Mouse (Mus musculus) limb, embryonic 12.5 days (tissue): ENCODE measurements around the gene Ubac2. TPM values are rescaled to one million over a fixed set of nuclear protein-coding genes. Genes with fewer than 3 reads are reported as not detected.
"Not testable (repeated sequence)": the region's sequence is repeated elsewhere in the genome, so short reads cannot be mapped to it uniquely, and the experiment has no call there.

ENCODE experiments used
- ATAC-seq: fragments of 200-750 bp; cut with Nextera tagmentation; 2 replicates; pipeline ENCODE4 v1.8.0; 2017; ENCODE audit warnings: low read depth, moderate TSS enrichment; ENCODE audit not compliant: insufficient number of reproducible peaks, insufficient read depth, low FRiP score, low TSS enrichment
- H3K27ac ChIP-seq: fragments of 300-500 bp; sonication (generic); 2 replicates; pipeline ENCODE4 v1.5.1; 2016; ENCODE audit warnings: mild to moderate bottlenecking, moderate library complexity
- H3K27me3 ChIP-seq: fragments of 300-500 bp; sonication (generic); 2 replicates; pipeline ENCODE4 v1.6.1; 2016; ENCODE audit warnings: mild to moderate bottlenecking, moderate library complexity
- H3K36me3 ChIP-seq: fragments of 300-500 bp; sonication (generic); 2 replicates; pipeline ENCODE4 v1.6.1; 2016; ENCODE audit warnings: mild to moderate bottlenecking, moderate library complexity
- H3K4me1 ChIP-seq: fragments of 300-500 bp; sonication (generic); replicated peaks from 2 replicates; pipeline ENCODE4 v1.6.1; 2016
- H3K4me2 ChIP-seq: fragments of 300-500 bp; sonication (generic); 2 replicates; pipeline ENCODE4 v1.6.1; 2016; ENCODE audit warnings: mild to moderate bottlenecking, moderate library complexity
- H3K4me3 ChIP-seq: fragments of 300-500 bp; sonication (generic); replicated peaks from 2 replicates; pipeline ENCODE4 v1.5.1; 2016; ENCODE audit warnings: mild to moderate bottlenecking
- H3K9ac ChIP-seq: fragments of 300-500 bp; sonication (generic); replicated peaks from 2 replicates; pipeline ENCODE4 v1.6.1; 2016; ENCODE audit warnings: mild to moderate bottlenecking, moderate library complexity
- H3K9me3 ChIP-seq: fragments of 300-500 bp; sonication (generic); 2 replicates; pipeline ENCODE4 v1.6.1; 2016; ENCODE audit warnings: mild to moderate bottlenecking, moderate library complexity
- WGBS: fragments of 180-500 bp; shearing (Covaris S2); methylation state at CpG from one replicate; pipeline ENCODE4 v1.1.7; 2016; 5-methylcytosine and 5-hydroxymethylcytosine counted together
- polyA plus RNA-seq: library from polyadenylated mRNA; unstranded; fragments of >200 nt; fragmentation: Nextera tagmentation; extraction: Ambion mirVana; gene quantifications from 2 replicates; pipeline ENCODE4 v1.2.1, GENCODE M21; 2016

The Ubac2 gene
- polyA plus RNA-seq, result 63.1 and 68.3 TPM in 2 replicates

GRCm38 (mm10) chr14:121878176-121878858, at the start of gene Ubac2:
Gene Ubac2 (plus strand): TSS chr14:121878620.
- H3K27me3 ChIP-seq, result no peaks in the 10 kb centered on the region
- ATAC-seq, result peak; percentile 98
- WGBS, result under 1% methylated on average over 61 of the region's 61 CpGs
- no peaks in the 10 kb centered on the region for H3K9me3 ChIP-seq
- peak within 1 kb of the TSS; percentile 96 for H3K27ac ChIP-seq
- peak within 1 kb of the TSS; percentile 92 for H3K9ac ChIP-seq
- peak within 1 kb of the TSS; percentile 91 for H3K4me3 ChIP-seq
- H3K4me1 ChIP-seq, result peaks cover 15% of the 10 kb centered on the region
- H3K4me2 ChIP-seq, result peak within 1 kb of the TSS; percentile 88
- no peaks in the 10 kb centered on the region for H3K36me3 ChIP-seq

DNA sequence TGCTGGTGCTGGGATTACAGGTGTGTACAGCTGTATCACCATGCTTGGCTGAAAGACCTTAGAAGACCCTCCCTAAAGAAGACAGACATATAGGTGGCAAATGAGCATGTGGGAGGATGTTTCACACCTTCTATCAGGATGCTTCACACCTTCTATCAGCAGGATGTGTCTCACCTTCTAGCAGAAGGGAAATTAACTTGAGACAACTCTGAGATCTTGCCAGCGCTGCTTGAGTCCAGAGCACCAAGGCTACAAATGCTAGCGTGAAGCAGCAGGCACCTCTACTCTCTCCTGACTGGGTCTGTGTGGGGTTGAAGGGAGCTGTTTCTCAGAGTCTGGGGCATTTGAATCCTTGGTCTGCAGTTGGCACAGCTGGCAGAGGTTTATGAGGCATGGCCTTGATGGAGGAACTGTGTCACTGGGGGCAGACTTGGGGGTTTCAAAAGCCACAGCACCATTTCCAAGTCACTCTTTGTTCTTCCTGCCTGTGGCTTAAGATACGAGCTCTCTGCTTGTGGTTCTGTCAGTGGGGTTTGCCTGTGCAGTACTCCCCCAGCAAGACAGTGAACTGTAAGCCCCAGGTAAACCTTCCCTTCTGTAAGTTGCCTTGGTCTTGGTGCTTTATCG, 48.5 kb upstream of the Ubac2 start:
- Histone ChIP-seq H3K36me3 (no peaks in the 10 kb centered on the region), H3K9ac (no peak overlapping the region), H3K27ac (no peak overlapping the region), H3K4me3 (no peak overlapping the region), H3K9me3 (peaks cover 7% of the 10 kb centered on the region; the same call in 1 of the 2 replicates), H3K27me3 (no peaks in the 10 kb centered on the region), H3K4me2 (no peak overlapping the region), H3K4me1 (peaks cover 6% of the 10 kb centered on the region)
- ATAC-seq, result no peak
- WGBS, result 91% methylated on average over 4 of the region's 4 CpGs

DNA sequence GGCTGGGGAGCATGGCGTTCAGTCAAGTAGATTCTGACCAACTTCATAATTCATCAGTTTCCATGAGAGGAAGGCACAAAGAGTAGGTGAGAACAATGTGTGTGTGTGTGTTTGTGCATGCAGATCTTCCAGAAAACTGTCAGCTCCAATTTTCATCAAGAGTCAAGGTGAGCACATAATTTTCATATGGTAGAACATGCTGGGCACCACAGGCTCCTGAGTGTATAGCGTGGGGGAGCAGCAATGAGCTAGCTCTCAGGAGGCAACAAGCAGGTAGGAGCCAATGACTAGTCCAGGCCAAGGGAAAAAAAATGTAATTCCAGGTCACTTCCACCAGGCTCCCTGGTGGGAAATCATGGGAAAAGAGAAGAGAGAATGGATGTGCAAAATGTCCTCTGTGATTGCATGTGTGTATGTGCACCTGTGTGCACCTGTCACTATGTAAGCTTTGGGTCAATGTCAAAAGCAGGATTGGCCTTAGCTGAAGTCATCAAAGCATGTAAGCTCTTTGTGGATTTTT, 45.4 kb upstream of the Ubac2 start:
- Histone ChIP-seq H3K27ac (no peak overlapping the region), H3K9me3 (peaks cover 12% of the 10 kb centered on the region), H3K9ac (no peak overlapping the region), H3K4me1 (no peaks in the 10 kb centered on the region), H3K36me3 (no peaks in the 10 kb centered on the region), H3K4me3 (no peak overlapping the region), H3K4me2 (no peak overlapping the region), H3K27me3 (no peaks in the 10 kb centered on the region)
- no peak for ATAC-seq
- 80% methylated on average over 2 of the region's 2 CpGs for WGBS

DNA sequence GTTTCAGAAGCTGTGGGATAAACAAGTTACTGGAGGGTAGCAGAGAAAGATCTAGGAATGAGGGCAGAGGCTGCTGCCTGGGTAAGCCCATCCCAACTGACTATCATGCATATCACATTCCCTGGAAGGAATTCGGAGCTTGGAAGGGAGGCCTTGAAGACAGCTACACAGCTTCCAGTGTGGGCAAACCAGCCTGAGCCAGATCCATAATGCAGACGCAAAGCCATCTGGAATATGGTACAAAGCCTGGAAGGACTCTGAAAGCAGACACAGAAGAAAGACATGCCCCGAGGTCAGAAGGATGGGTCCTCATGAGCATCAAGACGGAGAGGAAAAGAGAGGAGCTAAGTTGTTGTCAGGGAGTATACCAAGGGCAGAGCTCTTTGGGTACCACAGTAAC, 40.3 kb upstream of the Ubac2 start:
- no peak for ATAC-seq
- Histone ChIP-seq H3K4me2 (no peak overlapping the region), H3K9me3 (peaks cover 18% of the 10 kb centered on the region), H3K27me3 (no peaks in the 10 kb centered on the region), H3K27ac (no peak overlapping the region), H3K4me3 (no peak overlapping the region), H3K4me1 (no peaks in the 10 kb centered on the region), H3K9ac (no peak overlapping the region), H3K36me3 (no peaks in the 10 kb centered on the region)
- 85% methylated on average over 4 of the region's 4 CpGs for WGBS

GRCm38 (mm10) chr14:121840217-121840616, 38.2 kb upstream of the Ubac2 start:
- no peak for ATAC-seq
- H3K36me3 ChIP-seq, result no peaks in the 10 kb centered on the region
- 90% methylated on average over 8 of the region's 8 CpGs for WGBS
- no peaks in the 10 kb centered on the region for H3K4me1 ChIP-seq
- H3K4me2 ChIP-seq, result no peak overlapping the region
- H3K9me3 ChIP-seq, result peaks cover 18% of the 10 kb centered on the region
- no peak overlapping the region for H3K27ac ChIP-seq
- no peak overlapping the region for H3K4me3 ChIP-seq
- H3K27me3 ChIP-seq, result no peaks in the 10 kb centered on the region
- no peak overlapping the region for H3K9ac ChIP-seq

DNA sequence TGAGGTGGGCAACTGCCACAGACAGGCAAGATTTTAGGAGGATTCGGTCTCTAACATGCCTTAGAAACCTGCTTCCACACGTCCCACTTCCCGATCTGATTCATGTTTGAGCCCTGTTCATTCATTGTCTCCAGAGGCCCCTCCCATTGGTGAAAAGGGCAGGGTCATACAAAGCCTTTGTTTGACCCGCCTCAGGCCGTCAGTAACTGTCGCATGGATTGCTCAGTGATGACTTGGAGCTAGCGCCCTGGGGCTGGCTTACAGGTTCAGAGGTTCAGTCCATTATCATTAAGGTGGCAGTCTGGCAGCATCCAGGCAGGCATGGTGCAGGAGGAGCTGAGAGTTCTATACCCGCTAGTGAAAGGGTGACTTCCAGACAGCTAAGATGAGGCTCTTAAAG, 33.9 kb upstream of the Ubac2 start:
- Histone ChIP-seq H3K27me3 (no peaks in the 10 kb centered on the region), H3K36me3 (no peaks in the 10 kb centered on the region), H3K27ac (no peak overlapping the region), H3K4me2 (no peak overlapping the region), H3K4me3 (no peak overlapping the region), H3K4me1 (no peaks in the 10 kb centered on the region), H3K9ac (no peak overlapping the region), H3K9me3 (no peaks in the 10 kb centered on the region)
- ATAC-seq, result no peak
- WGBS, result 76% methylated on average over 8 of the region's 8 CpGs

DNA sequence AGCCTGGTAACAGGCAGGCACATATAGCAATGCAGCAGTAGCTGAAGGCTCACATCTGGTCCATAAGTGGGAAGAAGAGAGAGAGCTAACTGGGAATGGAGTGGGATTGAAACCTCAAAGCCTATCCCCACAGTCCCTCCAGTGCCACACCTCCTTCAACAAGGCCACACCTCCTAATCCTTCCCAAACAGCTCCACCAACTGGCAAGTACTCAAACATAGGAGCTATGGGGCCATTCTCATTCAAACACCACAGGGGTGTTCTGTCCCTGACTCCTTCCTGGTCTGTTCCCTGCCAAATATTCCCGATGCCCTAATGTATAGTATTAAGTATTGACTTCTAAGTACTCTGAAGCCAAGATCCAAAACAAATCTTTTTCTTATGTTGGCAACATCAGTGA, 27.2 kb upstream of the Ubac2 start:
- Histone ChIP-seq H3K27me3 (no peaks in the 10 kb centered on the region), H3K36me3 (no peaks in the 10 kb centered on the region), H3K4me1 (no peaks in the 10 kb centered on the region), H3K27ac (no peak overlapping the region), H3K4me2 (no peak overlapping the region), H3K9ac (no peak overlapping the region), H3K9me3 (peaks cover 2% of the 10 kb centered on the region; the same call in 1 of the 2 replicates), H3K4me3 (no peak overlapping the region)
- no peak for ATAC-seq
- 97% methylated on average over 1 of the region's 1 CpGs for WGBS

- no peaks in the 10 kb centered on the region for H3K27me3 ChIP-seq
- no peak for ATAC-seq
- no peak overlapping the region for H3K27ac ChIP-seq
- peaks cover 2% of the 10 kb centered on the region; the same call in 1 of the 2 replicates for H3K9me3 ChIP-seq
- WGBS, result 75% methylated on average over 8 of the region's 8 CpGs
- no peaks in the 10 kb centered on the region for H3K36me3 ChIP-seq
- H3K9ac ChIP-seq, result no peak overlapping the region
- no peak overlapping the region for H3K4me3 ChIP-seq
- H3K4me2 ChIP-seq, result no peak overlapping the region
- H3K4me1 ChIP-seq, result no peaks in the 10 kb centered on the region
Measured at GRCm38 (mm10) chr14:121852531-121852930, 25.9 kb upstream of the Ubac2 start.

DNA sequence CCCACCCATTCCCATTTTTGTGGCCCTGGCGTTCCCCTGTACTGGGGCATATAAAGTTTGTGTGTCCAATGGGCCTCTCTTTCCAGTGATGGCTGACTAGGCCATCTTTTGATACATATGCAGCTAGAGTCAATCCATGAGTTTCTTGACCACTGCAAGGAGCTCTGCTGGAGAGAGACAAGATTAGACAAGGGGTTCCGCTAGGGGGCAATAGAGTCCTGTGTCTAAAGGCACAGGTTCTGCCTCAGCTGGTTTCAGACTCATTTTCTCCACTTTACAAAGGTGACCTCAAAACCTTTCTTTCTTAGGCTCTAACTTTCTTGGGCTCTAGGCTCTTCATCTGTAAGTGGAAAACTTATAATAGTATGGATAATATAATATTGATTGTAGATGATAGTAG, 13.3 kb upstream of the Ubac2 start:
- H3K4me1 ChIP-seq, H3K36me3 ChIP-seq, ATAC-seq, H3K9me3 ChIP-seq, H3K4me2 ChIP-seq, H3K27ac ChIP-seq, H3K4me3 ChIP-seq, H3K9ac ChIP-seq, H3K27me3 ChIP-seq: not testable (repeated sequence)
- WGBS, result 6% methylated on average over 2 of the region's 2 CpGs

DNA sequence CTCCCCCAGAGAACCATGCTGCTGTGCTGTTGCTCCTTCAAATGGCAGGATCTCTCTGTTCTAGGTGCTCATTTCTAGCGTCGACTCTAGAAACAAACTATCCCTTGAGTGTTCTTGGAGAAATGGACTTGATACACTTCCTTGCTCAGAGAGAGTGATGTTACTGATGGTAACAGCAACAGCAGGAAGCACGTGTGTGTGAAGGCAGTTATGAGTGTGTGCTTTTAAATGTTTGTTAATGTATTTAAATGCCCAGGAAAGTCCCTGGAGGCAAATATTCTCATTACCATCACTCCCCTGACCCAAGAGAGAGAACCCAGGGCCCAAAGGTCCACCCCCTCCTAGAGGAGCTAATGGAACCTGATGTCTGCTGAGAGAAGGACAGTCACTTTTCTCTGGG, 11.8 kb upstream of the Ubac2 start:
- ATAC-seq, result no peak
- no peaks in the 10 kb centered on the region for H3K36me3 ChIP-seq
- no peaks in the 10 kb centered on the region for H3K9me3 ChIP-seq
- no peak overlapping the region for H3K4me2 ChIP-seq
- H3K4me1 ChIP-seq, result no peaks in the 10 kb centered on the region
- no peak overlapping the region for H3K4me3 ChIP-seq
- H3K27ac ChIP-seq, result no peak overlapping the region
- H3K9ac ChIP-seq, result no peak overlapping the region
- no peaks in the 10 kb centered on the region for H3K27me3 ChIP-seq
- 76% methylated on average over 3 of the region's 3 CpGs for WGBS

- no peaks in the 10 kb centered on the region for H3K36me3 ChIP-seq
- 63% methylated on average over 1 of the region's 1 CpGs for WGBS
- H3K27ac ChIP-seq, result no peak overlapping the region
- H3K4me3 ChIP-seq, result no peak overlapping the region
- H3K27me3 ChIP-seq, result no peaks in the 10 kb centered on the region
- ATAC-seq, result no peak
- no peak overlapping the region for H3K9ac ChIP-seq
- no peaks in the 10 kb centered on the region for H3K4me1 ChIP-seq
- no peak overlapping the region for H3K4me2 ChIP-seq
- no peaks in the 10 kb centered on the region for H3K9me3 ChIP-seq
Measured at GRCm38 (mm10) chr14:121869111-121869510, 9.3 kb upstream of the Ubac2 start.
